Mouse (Mus musculus) ES-Bruce4 (cell line): ENCODE measurements around the gene Prdm13.

Experiments
- CTCF ChIP-seq: IDR thresholded peaks from one replicate; pipeline ENCODE4 v1.8.1; 2011; ENCODE audit warnings: low read depth, low read length
- EP300 ChIP-seq: IDR thresholded peaks from 2 replicates; pipeline ENCODE4 v1.6.1; 2011; ENCODE audit warnings: low read depth, low read length; ENCODE audit not compliant: insufficient read depth
- POLR2A ChIP-seq: IDR thresholded peaks from one replicate; pipeline ENCODE4 v1.8.1; 2011; ENCODE audit warnings: low read length; ENCODE audit not compliant: insufficient read depth

GRCm38 (mm10) chr4:21727615-21728165 is 41.9 kb upstream of the Prdm13 start, which contains the start of gene Ccnc:
- TF ChIP-seq POLR2A (peak; percentile 90), CTCF (no peak), EP300 (0 out of 2 replicates have a peak, but pooled peaks have one; percentile 65)
